Mouse (Mus musculus) left cerebral cortex, postnatal 14 days (tissue): ENCODE measurements around the gene Slc22a13. TPM values are rescaled to one million over a fixed set of nuclear protein-coding genes. Genes with fewer than 3 reads are reported as not detected.

Experiments
- DNase-seq, 2 experiments: peaks; one replicate each; pipeline ENCODE4 v3.0.0; 2021 to 2022; ENCODE audit warnings: low spot score in 2 of 2, mixed read lengths in 1 of 2
- intact Hi-C: fragments of 180-260 bp; cut with DNase I; formaldehyde crosslinking; loops from one replicate; pipeline ENCODE4 v1.15.1; 2025
- total RNA-seq, 2 experiments: library from RNA; stranded (reverse); gene quantifications; 2 replicates each; pipeline ENCODE4 v1.2.3; 2021

The Slc22a13 gene
- total RNA-seq, 2 experiments from 2014 or later: 0.19 TPM; not detected in 1

GRCm38 (mm10) chr9:119145137-119145536, 63.8 kb downstream of the Slc22a13 start:
- DNase-seq: no peak

DNA sequence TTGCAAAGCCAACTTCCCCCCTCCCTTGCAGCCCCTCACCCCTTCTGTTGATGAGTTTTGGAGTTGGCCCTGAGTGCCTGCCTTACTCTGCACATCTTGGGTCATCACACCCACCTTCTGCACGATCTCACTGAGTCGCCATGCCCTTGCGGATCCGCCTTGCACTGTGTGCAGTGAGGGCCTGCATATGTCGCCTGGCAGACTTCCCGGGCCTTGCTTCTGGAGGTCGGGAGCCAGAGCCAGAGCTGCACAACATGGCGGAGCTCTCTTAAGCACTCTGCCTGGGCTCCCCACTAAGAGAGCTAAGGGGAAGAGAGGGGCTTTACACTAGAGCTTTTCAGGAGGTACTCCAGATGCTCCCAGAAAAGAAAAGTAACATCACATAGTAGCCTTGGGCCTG, 64.2 kb downstream of the Slc22a13 start:
- no peak for DNase-seq
- intact Hi-C loops: no loop called here

More at GRCm38 (mm10) chr9:119145137-119145536, 63.8 kb downstream of the Slc22a13 start:
- intact Hi-C loops: no loop called here

- no peak for DNase-seq
- intact Hi-C loops: no loop called here
Observed at GRCm38 (mm10) chr9:119143372-119143771, 65.5 kb downstream of the Slc22a13 start.

Other genes with a start within 250 kb of the Slc22a13 start
- 1 to 10 TPM; 3.2 to 4.5 TPM for gene Vill, start 156.3 kb downstream of the Slc22a13 start, total RNA-seq
- gene Plcd1, start 115.6 kb downstream of the Slc22a13 start, total RNA-seq: 10 to 100 TPM; 11.5 to 12.1 TPM
- gene Dlec1, start 106.6 kb downstream of the Slc22a13 start, total RNA-seq: 1 to 10 TPM; 1.8 to 3.1 TPM
- gene Acaa1b, start 52.0 kb downstream of the Slc22a13 start, total RNA-seq: 1 to 10 TPM; 1.2 to 2.2 TPM
- gene Gm47289, start 49.9 kb downstream of the Slc22a13 start, total RNA-seq: not detected
- 10 to 100 TPM; 33.2 to 36.4 TPM for gene Oxsr1, start 113.3 kb upstream of the Slc22a13 start, total RNA-seq
- gene Acaa1a, start 130.6 kb upstream of the Slc22a13 start, total RNA-seq: 10 to 100 TPM; 67.2 to 73.8 TPM
- 1 to 10 TPM; 5.5 to 5.8 TPM for gene Myd88, start 132.3 kb upstream of the Slc22a13 start, total RNA-seq
- gene Xylb, start 148.3 kb upstream of the Slc22a13 start, total RNA-seq: 1 to 10 TPM; 3.8 to 3.9 TPM
- gene Slc22a14, start 156.5 kb upstream of the Slc22a13 start, total RNA-seq: not detected
- gene Acvr2b, start 193.0 kb upstream of the Slc22a13 start, total RNA-seq: 10 to 100 TPM; 12.7 to 14.6 TPM
- 10 to 100 TPM; 23.8 to 24.7 TPM for gene Exog, start 235.8 kb upstream of the Slc22a13 start, total RNA-seq